8 mouse cellular contexts compared by ENCODE assay signal in genomic region chr9:104410211-104410610, GRCm38 (mm10).
DNase-seq lines count a peak whose midpoint lies in the region; TF ChIP-seq lines count a peak whose summit lies in the region.

No protein-coding gene starts in this region.

- H3K27ac ChIP-seq in gastrocnemius, adult 2 months, result no peak overlapping the region

- no peak overlapping the region for H3K4me3 ChIP-seq in gastrocnemius, adult 2 months

- intact Hi-C loops in gastrocnemius, adult 2 months (cut with DNase I), result no loop called here

- no peak for DNase-seq in gastrocnemius, adult 2 months
- DNase-seq in gastrocnemius, adult 18-20 months (ENCODE audit: low spot score), result no peak
- peak; percentile 38 for DNase-seq in CD4-positive helper T cell, adult 2 months (ENCODE audit: low read depth, low spot score)
- peak; percentile 44 for DNase-seq in c-Kit-positive CD71-positive TER-119-negative erythroid progenitor cells, embryonic 14.5 days (ENCODE audit: low read depth)
- peak; percentile 15 to 64 for DNase-seq in frontal cortex, postnatal 14 days (ENCODE audit: low spot score in 2 of 2)
- peak; percentile 51 to 63 for DNase-seq in kidney, postnatal 4 days
- DNase-seq in lung, postnatal 25 days (ENCODE audit: low spot score), result peak; percentile 38
- DNase-seq in right cerebral cortex, postnatal 25 days, result peak; percentile 35

- peak; percentile 51 for TF ChIP-seq CTCF in gastrocnemius, adult 2 months (IDR thresholded peaks at IDR 0.05)

Comparison
In these comparisons a context has a peak if more than half of its experiments do, and no peak if none do; other contexts are left out.
1. DNase-seq: peak in CD4-positive helper T cell, adult 2 months (single experiment), c-Kit-positive CD71-positive TER-119-negative erythroid progenitor cells, embryonic 14.5 days (single experiment), frontal cortex, postnatal 14 days (2 of 2), kidney, postnatal 4 days (2 of 2), lung, postnatal 25 days (single experiment) and right cerebral cortex, postnatal 25 days (single experiment); none in gastrocnemius, adult 2 months (single experiment) and gastrocnemius, adult 18-20 months (single experiment).